Mouse (Mus musculus): ENCODE data around the gene Krt27. TPM values are rescaled to one million over a fixed set of nuclear protein-coding genes. Genes with fewer than 3 reads are reported as not detected.

The Krt27 gene
- total and polyA plus RNA-seq, 3 experiments: not detected

DNA sequence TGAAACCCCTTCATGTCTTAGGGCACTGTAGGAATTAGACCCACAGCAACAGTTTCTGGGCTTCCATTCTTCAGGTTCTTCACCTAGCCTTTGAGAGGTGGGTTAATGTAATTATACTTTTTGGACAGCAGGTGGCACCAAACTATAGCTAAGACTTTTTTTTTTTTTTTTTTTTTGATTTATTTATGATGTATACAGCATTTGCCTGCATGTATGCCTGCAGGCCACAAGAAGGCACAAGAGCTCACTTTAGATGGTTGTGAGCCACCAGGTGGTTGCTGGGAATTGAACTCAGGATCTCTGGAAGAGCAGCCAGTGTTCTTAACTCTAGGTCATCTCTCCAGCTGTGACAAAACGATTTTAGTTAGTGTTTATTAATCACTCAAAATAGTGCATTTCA lies 40.0 kb downstream of the Krt27 start:
- Histone ChIP-seq H3K27me3 (ENCODE audit: control insufficient read depth in 1 of 2, insufficient read depth in 2 of 2, low read length in 2 of 2) (peaks cover 1 to 6% of the 10 kb centered on the region in 2 experiments), H3K9ac (ENCODE audit: control insufficient read depth, low read depth, low read length, poor library complexity, severe bottlenecking) (no peak overlapping the region), H3K27ac (ENCODE audit: control insufficient read depth, low read depth, low read length) (no peak overlapping the region), H3K4me1 (ENCODE audit: control insufficient read depth in 1 of 2, insufficient read depth in 2 of 2, low read length in 2 of 2) (no peaks in the 10 kb centered on the region), H3K79me2 (ENCODE audit: control insufficient read depth, insufficient read depth, low read length, poor library complexity) (no peaks in the 10 kb centered on the region), H3K4me3 (ENCODE audit: control insufficient read depth in 1 of 2, insufficient read depth in 1 of 2, low read depth in 2 of 2, low read length in 2 of 2) (no peak overlapping the region), H3K36me3 (ENCODE audit: control insufficient read depth in 1 of 2, insufficient read depth in 2 of 2, low read length in 2 of 2) (no peaks in the 10 kb centered on the region), H3K9me3 (replicated peaks; ENCODE audit: insufficient read depth, low read length) (no peaks in the 10 kb centered on the region)
- TF ChIP-seq GABPA (IDR thresholded peaks at IDR 0.05; ENCODE audit: low read depth, low read length) (no peak), CTCF (IDR thresholded peaks at IDR 0.05 in 2 of 3, conservative IDR thresholded peaks at IDR 0.05 in 1 of 3; ENCODE audit: control insufficient read depth in 1 of 3, insufficient read depth in 1 of 3, low read depth in 2 of 3, low read length in 3 of 3, poor library complexity in 1 of 3, severe bottlenecking in 1 of 3) (peak; percentile 3 to 77 (median 37); a peak in 4 of 6 replicates), MYC (IDR thresholded peaks at IDR 0.05; ENCODE audit: low read depth, low read length) (0 out of 2 replicates have a peak, but pooled peaks have one; percentile 12), UBTF (IDR thresholded peaks at IDR 0.05; ENCODE audit: borderline replicate concordance, insufficient read depth, low read depth, low read length) (no peak), MAFK (IDR thresholded peaks at IDR 0.05; ENCODE audit: borderline replicate concordance, low read depth, low read length) (no peak), POLR2A (IDR thresholded peaks at IDR 0.05; ENCODE audit: control insufficient read depth in 1 of 2, insufficient read depth in 1 of 2, low read depth in 1 of 2, low read length in 2 of 2, poor library complexity in 1 of 2) (no peak), SMC3 (IDR thresholded peaks at IDR 0.05; ENCODE audit: low read depth, low read length) (peak; percentile 67), ELF1 (IDR thresholded peaks at IDR 0.05; ENCODE audit: low read depth, low read length) (no peak), JUND (IDR thresholded peaks at IDR 0.05; ENCODE audit: low read depth, low read length) (peak; percentile 67; the same call in 1 of the 2 replicates), EP300 (IDR thresholded peaks at IDR 0.05; ENCODE audit: low read depth in 1 of 2, low read length in 2 of 2) (no peak), RAD21 (IDR thresholded peaks at IDR 0.05; ENCODE audit: low read depth, low read length) (peak; percentile 60), ZKSCAN1 (IDR thresholded peaks at IDR 0.05; ENCODE audit: low read depth, low read length) (peak; percentile 72; the same call in 1 of the 2 replicates), CHD1 (IDR thresholded peaks at IDR 0.05; ENCODE audit: low read depth, low read length) (no peak), NELFE (IDR thresholded peaks at IDR 0.05; ENCODE audit: low read depth, low read length) (no peak), ZC3H11A (IDR thresholded peaks at IDR 0.05; ENCODE audit: low read depth, low read length) (0 out of 2 replicates have a peak, but pooled peaks have one; percentile 13), MAZ (IDR thresholded peaks at IDR 0.05; ENCODE audit: low read depth, low read length) (no peak), POLR2AphosphoS5 (IDR thresholded peaks at IDR 0.05; ENCODE audit: borderline replicate concordance, low read depth, low read length) (no peak), TCF12 (IDR thresholded peaks at IDR 0.05; ENCODE audit: low read depth, low read length) (no peak), SIN3A (IDR thresholded peaks at IDR 0.05; ENCODE audit: low read length) (0 out of 2 replicates have a peak, but pooled peaks have one; percentile 35), HCFC1 (IDR thresholded peaks at IDR 0.05; ENCODE audit: low read depth, low read length) (no peak), ZNF384 (IDR thresholded peaks at IDR 0.05; ENCODE audit: low read depth, low read length) (peak; percentile 100)
- DNase-seq (ENCODE audit: low read depth, low spot score): peak; percentile 83

GRCm38 (mm10) chr11:99307579-99307978 lies 43.3 kb downstream of the Krt27 start:
- Histone ChIP-seq H3K9me3 (replicated peaks; ENCODE audit: insufficient read depth, low read length) (no peaks in the 10 kb centered on the region), H3K9ac (ENCODE audit: control insufficient read depth, low read depth, low read length, poor library complexity, severe bottlenecking) (no peak overlapping the region), H3K27ac (ENCODE audit: control insufficient read depth, low read depth, low read length) (no peak overlapping the region), H3K36me3 (ENCODE audit: control insufficient read depth in 1 of 2, insufficient read depth in 2 of 2, low read length in 2 of 2) (no peaks in the 10 kb centered on the region), H3K79me2 (ENCODE audit: control insufficient read depth, insufficient read depth, low read length, poor library complexity) (no peaks in the 10 kb centered on the region), H3K27me3 (ENCODE audit: control insufficient read depth in 1 of 2, insufficient read depth in 2 of 2, low read length in 2 of 2) (peaks cover 0 to 1% of the 10 kb centered on the region in 2 experiments; a peak in 1 of 4 replicates), H3K4me1 (ENCODE audit: control insufficient read depth in 1 of 2, insufficient read depth in 2 of 2, low read length in 2 of 2) (no peaks in the 10 kb centered on the region), H3K4me3 (ENCODE audit: control insufficient read depth in 1 of 2, insufficient read depth in 1 of 2, low read depth in 2 of 2, low read length in 2 of 2) (no peak overlapping the region)
- TF ChIP-seq E2F4 (IDR thresholded peaks at IDR 0.05; ENCODE audit: borderline replicate concordance, low read depth, low read length) (no peak), RAD21 (IDR thresholded peaks at IDR 0.05; ENCODE audit: low read depth, low read length) (peak; percentile 61), SIN3A (IDR thresholded peaks at IDR 0.05; ENCODE audit: low read length) (no peak), MAFK (IDR thresholded peaks at IDR 0.05; ENCODE audit: borderline replicate concordance, low read depth, low read length) (no peak), SMC3 (IDR thresholded peaks at IDR 0.05; ENCODE audit: low read depth, low read length) (peak; percentile 94), TBP (IDR thresholded peaks at IDR 0.05; ENCODE audit: low read depth, low read length) (no peak), ZMIZ1 (IDR thresholded peaks at IDR 0.05; ENCODE audit: low read depth, low read length) (no peak), TAL1 (IDR thresholded peaks at IDR 0.05; ENCODE audit: low read length) (no peak), CTCF (IDR thresholded peaks at IDR 0.05 in 2 of 3, conservative IDR thresholded peaks at IDR 0.05 in 1 of 3; ENCODE audit: control insufficient read depth in 1 of 3, insufficient read depth in 1 of 3, low read depth in 2 of 3, low read length in 3 of 3, poor library complexity in 1 of 3, severe bottlenecking in 1 of 3) (peak; percentile 73 to 91 (median 74)), MAX (IDR thresholded peaks at IDR 0.05; ENCODE audit: low read length) (no peak), ZNF384 (IDR thresholded peaks at IDR 0.05; ENCODE audit: low read depth, low read length) (0 out of 2 replicates have a peak, but pooled peaks have one; percentile 31), ETS1 (IDR thresholded peaks at IDR 0.05; ENCODE audit: low read depth, low read length) (no peak), MEF2A (IDR thresholded peaks at IDR 0.05; ENCODE audit: extremely low read depth, insufficient replicate concordance, low read depth, low read length, poor library complexity, severe bottlenecking) (no peak), ZC3H11A (IDR thresholded peaks at IDR 0.05; ENCODE audit: low read depth, low read length) (peak; percentile 62)
- DNase-seq (ENCODE audit: low read depth, low spot score): peak; percentile 84

All from MEL (cell line).